Mouse (Mus musculus): ENCODE measurements at regions not wholly inside any gene's neighbourhood (a gene's known extent, or its start where the extent isn't known, plus 50 kb on each side); places are given as distances from the start of the nearest gene placed in this dataset.

DNA sequence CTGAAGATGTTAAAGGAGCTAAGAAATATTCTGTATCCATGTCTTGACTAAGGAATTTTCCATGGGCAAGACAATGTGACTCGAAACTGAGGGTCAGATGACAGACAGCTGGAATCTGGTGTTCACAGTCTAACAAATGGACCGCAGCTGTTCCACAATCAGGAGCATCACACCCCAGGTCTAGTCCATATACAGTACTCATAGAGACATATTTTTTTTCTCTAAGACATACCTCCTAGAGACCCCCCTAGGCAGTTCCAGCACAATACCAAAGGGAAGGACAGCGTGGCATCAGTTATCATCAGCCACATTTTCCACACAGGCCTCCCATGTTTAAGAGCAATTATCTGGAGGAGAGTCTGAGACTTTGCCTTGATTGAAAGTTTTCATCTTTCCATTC, 878.8 kb downstream of the Stpg2 start:
- no peak overlapping the region for H3K4me3 ChIP-seq (ENCODE audit: low read depth, low read length)
- TF ChIP-seq GATA1 (IDR thresholded peaks at IDR 0.05; ENCODE audit: borderline replicate concordance, low read length) (no peak), TAL1 (conservative IDR thresholded peaks at IDR 0.05; ENCODE audit: low read depth, low read length) (no peak), GATA2 (IDR thresholded peaks at IDR 0.05; ENCODE audit: borderline replicate concordance, low read depth, low read length) (no peak), POLR2AphosphoS5 (IDR thresholded peaks at IDR 0.05; ENCODE audit: insufficient replicate concordance, low read depth, low read length) (no peak), CTCF (IDR thresholded peaks at IDR 0.05; ENCODE audit: low read depth, low read length) (no peak)
- no peaks in the 10 kb centered on the region for H3K36me3 ChIP-seq (replicated peaks)
- DNase-seq (ENCODE audit: low spot score) (no peak), ATAC-seq (ENCODE audit: extremely low read depth, insufficient number of reproducible peaks, low FRiP score, poor library complexity, severe bottlenecking) (no peak)
- H3K4me1 ChIP-seq (ENCODE audit: insufficient read depth, low read depth, low read length) = no peaks in the 10 kb centered on the region
- H3K9me3 ChIP-seq (replicated peaks) = no peaks in the 10 kb centered on the region
- no peaks in the 10 kb centered on the region for H3K27me3 ChIP-seq (ENCODE audit: insufficient read depth, low read length)

DNA sequence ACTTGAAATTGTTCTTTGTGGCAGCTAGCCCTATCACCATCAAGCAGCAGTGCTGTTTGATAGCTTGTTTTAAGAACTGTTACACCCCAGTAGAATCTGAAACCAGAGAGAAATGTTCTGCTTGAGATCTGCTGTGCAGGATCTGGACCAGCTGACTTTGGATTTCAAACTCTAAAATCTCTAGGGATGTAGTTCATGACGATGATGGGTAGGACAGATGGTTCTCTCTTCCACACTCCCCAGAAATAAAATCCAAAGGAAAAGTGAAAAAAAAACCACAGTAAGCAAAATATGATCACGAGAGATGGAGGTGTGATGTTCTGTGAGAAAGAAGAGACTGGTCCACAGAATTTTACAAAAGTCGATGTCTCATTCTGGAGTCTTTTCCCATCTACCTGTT, 879.9 kb downstream of the Stpg2 start:
- no peaks in the 10 kb centered on the region for H3K9me3 ChIP-seq (replicated peaks)
- ATAC-seq (ENCODE audit: extremely low read depth, insufficient number of reproducible peaks, low FRiP score, poor library complexity, severe bottlenecking) = no peak
- H3K36me3 ChIP-seq (replicated peaks) = no peaks in the 10 kb centered on the region
- no peaks in the 10 kb centered on the region for H3K27me3 ChIP-seq (ENCODE audit: insufficient read depth, low read length)
- TF ChIP-seq GATA2 (IDR thresholded peaks at IDR 0.05; ENCODE audit: borderline replicate concordance, low read depth, low read length) (no peak), CTCF (IDR thresholded peaks at IDR 0.05; ENCODE audit: low read depth, low read length) (no peak), TAL1 (conservative IDR thresholded peaks at IDR 0.05; ENCODE audit: low read depth, low read length) (no peak), GATA1 (IDR thresholded peaks at IDR 0.05; ENCODE audit: borderline replicate concordance, low read length) (no peak), POLR2AphosphoS5 (IDR thresholded peaks at IDR 0.05; ENCODE audit: insufficient replicate concordance, low read depth, low read length) (no peak)
- DNase-seq (ENCODE audit: low spot score) = no peak
- no peaks in the 10 kb centered on the region for H3K4me1 ChIP-seq (ENCODE audit: insufficient read depth, low read depth, low read length)
- H3K4me3 ChIP-seq (ENCODE audit: low read depth, low read length) = no peak overlapping the region

DNA sequence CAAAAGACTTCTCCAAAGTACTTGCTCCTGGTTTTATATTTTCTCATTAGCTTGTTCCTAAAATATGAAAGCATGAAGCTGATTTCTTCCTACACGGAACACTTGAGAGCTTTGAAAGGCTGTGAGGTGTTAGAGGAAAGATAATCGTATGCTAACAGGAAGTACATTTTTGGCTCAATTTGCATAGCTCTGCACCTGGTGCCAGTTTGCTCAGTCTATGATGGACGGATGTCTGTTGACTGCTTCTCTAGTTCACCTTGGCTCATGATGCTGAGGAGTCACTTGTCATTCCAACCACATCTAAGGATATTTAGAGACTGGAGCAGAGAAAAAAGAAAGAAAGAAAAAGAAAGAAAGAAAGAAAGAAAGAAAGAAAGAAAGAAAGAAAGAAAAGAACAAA, 882.5 kb downstream of the Stpg2 start:
- no peaks in the 10 kb centered on the region for H3K9me3 ChIP-seq (replicated peaks)
- DNase-seq (ENCODE audit: low spot score) (no peak), ATAC-seq (ENCODE audit: extremely low read depth, insufficient number of reproducible peaks, low FRiP score, poor library complexity, severe bottlenecking) (no peak)
- no peaks in the 10 kb centered on the region for H3K4me1 ChIP-seq (ENCODE audit: insufficient read depth, low read depth, low read length)
- TF ChIP-seq CTCF (IDR thresholded peaks at IDR 0.05; ENCODE audit: low read depth, low read length) (no peak), POLR2AphosphoS5 (IDR thresholded peaks at IDR 0.05; ENCODE audit: insufficient replicate concordance, low read depth, low read length) (no peak), GATA2 (IDR thresholded peaks at IDR 0.05; ENCODE audit: borderline replicate concordance, low read depth, low read length) (no peak), TAL1 (conservative IDR thresholded peaks at IDR 0.05; ENCODE audit: low read depth, low read length) (no peak), GATA1 (IDR thresholded peaks at IDR 0.05; ENCODE audit: borderline replicate concordance, low read length) (no peak)
- H3K27me3 ChIP-seq (ENCODE audit: insufficient read depth, low read length) = no peaks in the 10 kb centered on the region
- no peaks in the 10 kb centered on the region for H3K36me3 ChIP-seq (replicated peaks)
- H3K4me3 ChIP-seq (ENCODE audit: low read depth, low read length) = no peak overlapping the region

DNA sequence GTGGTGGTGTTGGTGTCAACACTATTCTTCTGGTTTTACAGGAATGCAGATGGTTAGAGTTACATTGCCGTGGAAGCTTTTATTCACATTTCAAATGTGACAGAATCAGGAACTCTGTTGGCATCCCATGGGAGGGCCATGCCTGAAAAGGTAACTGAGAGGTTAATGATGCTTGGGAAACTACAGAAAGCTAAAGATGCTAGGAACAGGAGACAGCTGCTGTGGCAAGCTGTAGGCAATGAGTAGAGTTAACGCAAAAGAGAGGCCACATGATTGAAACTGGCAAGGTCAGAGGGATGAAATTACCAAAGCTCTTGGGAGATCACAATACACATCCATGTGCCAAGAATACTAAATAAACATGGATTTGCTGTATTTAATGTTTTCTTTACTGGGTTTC, 886.4 kb downstream of the Stpg2 start:
- H3K4me3 ChIP-seq (ENCODE audit: low read depth, low read length) = no peak overlapping the region
- TF ChIP-seq TAL1 (conservative IDR thresholded peaks at IDR 0.05; ENCODE audit: low read depth, low read length) (no peak), GATA2 (IDR thresholded peaks at IDR 0.05; ENCODE audit: borderline replicate concordance, low read depth, low read length) (no peak), CTCF (IDR thresholded peaks at IDR 0.05; ENCODE audit: low read depth, low read length) (no peak), POLR2AphosphoS5 (IDR thresholded peaks at IDR 0.05; ENCODE audit: insufficient replicate concordance, low read depth, low read length) (no peak), GATA1 (IDR thresholded peaks at IDR 0.05; ENCODE audit: borderline replicate concordance, low read length) (no peak)
- no peak for ATAC-seq (ENCODE audit: extremely low read depth, insufficient number of reproducible peaks, low FRiP score, poor library complexity, severe bottlenecking)
- H3K36me3 ChIP-seq (replicated peaks) = no peaks in the 10 kb centered on the region
- no peaks in the 10 kb centered on the region for H3K4me1 ChIP-seq (ENCODE audit: insufficient read depth, low read depth, low read length)
- no peak for DNase-seq (ENCODE audit: low spot score)
- H3K9me3 ChIP-seq (replicated peaks) = no peaks in the 10 kb centered on the region
- H3K27me3 ChIP-seq (ENCODE audit: insufficient read depth, low read length) = no peaks in the 10 kb centered on the region

DNA sequence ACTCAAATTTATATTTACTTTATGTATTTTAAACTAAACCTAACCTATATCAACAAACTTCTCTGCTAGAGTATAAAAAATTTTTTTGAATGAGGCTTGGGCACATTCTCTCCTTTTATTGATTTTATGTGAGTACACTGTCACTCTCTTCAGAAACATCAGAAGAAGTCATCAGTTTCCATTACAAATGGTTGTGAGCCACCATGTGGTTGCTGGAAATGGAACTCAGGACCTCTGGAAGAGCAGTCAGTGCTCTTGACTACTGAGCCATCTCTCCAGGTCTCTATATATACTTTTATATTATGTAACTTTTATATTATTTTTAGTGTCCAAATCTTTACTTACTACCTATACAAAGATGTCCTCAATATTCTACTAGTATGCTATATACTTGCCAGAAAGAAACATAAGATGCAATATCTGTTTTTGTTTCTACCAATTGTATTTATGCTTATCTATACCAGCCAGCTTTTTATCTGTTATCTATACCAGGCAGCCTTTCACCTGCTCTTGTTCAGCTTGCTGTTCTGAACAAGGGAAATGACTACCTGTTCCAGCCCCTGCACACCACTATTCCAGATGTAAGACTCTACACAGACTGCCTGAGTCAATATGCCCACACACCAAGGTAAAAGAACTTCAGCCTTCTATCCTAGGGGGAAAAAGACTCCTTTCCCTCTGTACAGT, 891.5 kb downstream of the Stpg2 start:
- Histone ChIP-seq H3K9me3 (replicated peaks) (no peaks in the 10 kb centered on the region), H3K4me3 (ENCODE audit: low read depth, low read length) (no peak overlapping the region), H3K36me3 (replicated peaks) (no peaks in the 10 kb centered on the region), H3K4me1 (ENCODE audit: insufficient read depth, low read depth, low read length) (no peaks in the 10 kb centered on the region), H3K27me3 (ENCODE audit: insufficient read depth, low read length) (no peaks in the 10 kb centered on the region)
- ATAC-seq (ENCODE audit: extremely low read depth, insufficient number of reproducible peaks, low FRiP score, poor library complexity, severe bottlenecking) = peak; percentile 62; the same call in 1 of the 2 replicates
- no peak for TF ChIP-seq TAL1 (conservative IDR thresholded peaks at IDR 0.05; ENCODE audit: low read depth, low read length)
- no peak for TF ChIP-seq GATA1 (IDR thresholded peaks at IDR 0.05; ENCODE audit: borderline replicate concordance, low read length)
- no peak for TF ChIP-seq GATA2 (IDR thresholded peaks at IDR 0.05; ENCODE audit: borderline replicate concordance, low read depth, low read length)
- no peak for TF ChIP-seq CTCF (IDR thresholded peaks at IDR 0.05; ENCODE audit: low read depth, low read length)
- TF ChIP-seq POLR2AphosphoS5 (IDR thresholded peaks at IDR 0.05; ENCODE audit: insufficient replicate concordance, low read depth, low read length) = no peak
- no peak for DNase-seq (ENCODE audit: low spot score)

DNA sequence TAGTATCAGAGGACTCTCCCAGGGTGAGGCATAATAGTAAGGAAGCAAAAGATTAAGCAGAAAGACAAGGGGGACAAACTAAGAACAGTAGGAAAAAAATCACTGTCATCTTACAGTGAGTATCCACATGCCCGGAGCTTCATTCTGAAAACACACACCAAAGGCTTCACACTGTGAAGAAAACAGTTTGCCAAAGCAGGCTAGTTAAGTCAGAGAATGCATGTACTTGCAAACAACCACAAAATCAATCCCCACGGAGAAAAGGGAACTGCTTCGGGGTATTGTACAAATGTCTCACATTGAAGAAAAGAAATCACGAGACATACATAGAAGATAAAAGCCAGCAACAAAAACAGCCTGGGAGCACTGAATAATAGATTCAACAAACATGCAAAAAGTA, 903.9 kb downstream of the Stpg2 start:
- Histone ChIP-seq H3K36me3 (replicated peaks) (no peaks in the 10 kb centered on the region), H3K9me3 (replicated peaks) (no peaks in the 10 kb centered on the region), H3K4me1 (ENCODE audit: insufficient read depth, low read depth, low read length) (no peaks in the 10 kb centered on the region), H3K27me3 (ENCODE audit: insufficient read depth, low read length) (0 out of 2 replicates have a peak, but pooled peaks cover 3% of the 10 kb centered on the region), H3K4me3 (ENCODE audit: low read depth, low read length) (no peak overlapping the region)
- DNase-seq (ENCODE audit: low spot score) (no peak), ATAC-seq (ENCODE audit: extremely low read depth, insufficient number of reproducible peaks, low FRiP score, poor library complexity, severe bottlenecking) (no peak)
- TF ChIP-seq CTCF (IDR thresholded peaks at IDR 0.05; ENCODE audit: low read depth, low read length) = no peak
- TF ChIP-seq GATA2 (IDR thresholded peaks at IDR 0.05; ENCODE audit: borderline replicate concordance, low read depth, low read length) = no peak
- TF ChIP-seq POLR2AphosphoS5 (IDR thresholded peaks at IDR 0.05; ENCODE audit: insufficient replicate concordance, low read depth, low read length) = no peak
- no peak for TF ChIP-seq TAL1 (conservative IDR thresholded peaks at IDR 0.05; ENCODE audit: low read depth, low read length)
- no peak for TF ChIP-seq GATA1 (IDR thresholded peaks at IDR 0.05; ENCODE audit: borderline replicate concordance, low read length)

Measured in G1E (cell line).